Mouse (Mus musculus) urinary bladder, postnatal 14 days (tissue): ENCODE data around the gene Gnl1.
"Not testable (repeated sequence)": the region's sequence is repeated elsewhere in the genome, so short reads cannot be mapped to it uniquely, and the experiment has no call there.

Experiments
- DNase-seq: peaks from one replicate; pipeline ENCODE4 v3.0.0; 2021; ENCODE audit warnings: low spot score

Gene Gnl1

GRCm38 (mm10) chr17:36025197-36025596 is 45.5 kb downstream of the Gnl1 start:
- no peak for DNase-seq

- DNase-seq: no peak
Observed at GRCm38 (mm10) chr17:36025901-36026300, 46.2 kb downstream of the Gnl1 start.

- DNase-seq: no peak
Observed at GRCm38 (mm10) chr17:36027663-36028062, 48.0 kb downstream of the Gnl1 start.

- DNase-seq: no peak
Observed at GRCm38 (mm10) chr17:36028879-36029619, 49.4 kb downstream of the Gnl1 start.

- not testable (repeated sequence) for DNase-seq
Observed at GRCm38 (mm10) chr17:36030046-36030702, 50.5 kb downstream of the Gnl1 start.

- DNase-seq: not testable (repeated sequence)
Observed at GRCm38 (mm10) chr17:36030703-36031582, 51.3 kb downstream of the Gnl1 start.

- DNase-seq: peak; percentile 46
Observed at GRCm38 (mm10) chr17:36031583-36032331, 52.1 kb downstream of the Gnl1 start.

- DNase-seq: peak; percentile 54
Observed at GRCm38 (mm10) chr17:36032351-36032875, 52.8 kb downstream of the Gnl1 start, which contains the start of gene H2-T23. H2-T23 (minus strand) TSS chr17:36032855.

GRCm38 (mm10) chr17:36034524-36034923 is 54.9 kb downstream of the Gnl1 start:
- DNase-seq: not testable (repeated sequence)

GRCm38 (mm10) chr17:36035010-36035638 is 55.5 kb downstream of the Gnl1 start:
- peak; percentile 67 for DNase-seq

- DNase-seq: not testable (repeated sequence)
Observed at GRCm38 (mm10) chr17:36036126-36036525, 56.5 kb downstream of the Gnl1 start.
